Mouse (Mus musculus) stomach, postnatal 0 days (tissue): ENCODE results near the gene Degs2. TPM values are rescaled to one million over a fixed set of nuclear protein-coding genes. Genes with fewer than 3 reads are reported as not detected.

Experiments
- ATAC-seq: fragments of 200-750 bp; cut with Nextera tagmentation; 2 replicates; pipeline ENCODE4 v1.8.0; 2017; ENCODE audit not compliant: low FRiP score, low TSS enrichment
- DNase-seq: peaks from one replicate; pipeline ENCODE4 v3.0.0-alpha.2; 2016; ENCODE audit warnings: low spot score
- H3K27ac ChIP-seq: fragments of 300-500 bp; sonication (generic); replicated peaks from 2 replicates; pipeline ENCODE4 v1.5.1; 2014; ENCODE audit warnings: mild to moderate bottlenecking, control low read depth
- H3K27me3 ChIP-seq: fragments of 300-500 bp; sonication (generic); 2 replicates; pipeline ENCODE4 v1.6.1; 2014; ENCODE audit warnings: low read length; ENCODE audit not compliant: control insufficient read depth, insufficient read depth
- H3K36me3 ChIP-seq: fragments of 300-500 bp; sonication (generic); 2 replicates; pipeline ENCODE4 v1.6.1; 2014; ENCODE audit warnings: low read length, mixed read lengths; ENCODE audit not compliant: control insufficient read depth, insufficient read depth
- H3K4me1 ChIP-seq: fragments of 300-500 bp; sonication (generic); replicated peaks from 2 replicates; pipeline ENCODE4 v1.6.1; 2014; ENCODE audit warnings: antibody characterized with exemption; ENCODE audit not compliant: control insufficient read depth, insufficient read depth
- H3K4me2 ChIP-seq: fragments of 300-500 bp; sonication (generic); replicated peaks from 2 replicates; pipeline ENCODE4 v1.6.1; 2014; ENCODE audit warnings: low read depth, mild to moderate bottlenecking, control low read depth, moderate library complexity
- H3K4me3 ChIP-seq: fragments of 300-500 bp; sonication (generic); 2 replicates; pipeline ENCODE4 v1.5.1; 2014; ENCODE audit warnings: low read depth, low read length, control low read depth
- H3K9ac ChIP-seq: fragments of 300-500 bp; sonication (generic); 2 replicates; pipeline ENCODE4 v1.6.1; 2014; ENCODE audit warnings: mild to moderate bottlenecking, low read length, control low read depth, mixed read lengths
- H3K9me3 ChIP-seq: fragments of 300-500 bp; sonication (generic); 2 replicates; pipeline ENCODE4 v1.6.1; 2016; ENCODE audit warnings: low read length; ENCODE audit not compliant: control insufficient read depth
- CTCF ChIP-seq: IDR thresholded peaks from 2 replicates; pipeline ENCODE4 v1.5.1; 2016; ENCODE audit warnings: antibody characterized with exemption, low read depth, mild to moderate bottlenecking, moderate library complexity
- EP300 ChIP-seq: optimal IDR thresholded peaks from 2 replicates; pipeline ENCODE3; 2016; ENCODE audit warnings: antibody characterized with exemption
- WGBS: fragments of 180-500 bp; shearing (Covaris S2); extraction: QIAGEN DNeasy Blood & Tissue Kit; methylation state at CpG from one replicate; pipeline ENCODE4 v1.1.7; 2014; 5-methylcytosine and 5-hydroxymethylcytosine counted together
- polyA plus RNA-seq: library from polyadenylated mRNA; unstranded; fragments of >200 nt; fragmentation: Nextera tagmentation; extraction: Ambion mirVana; gene quantifications from 2 replicates; pipeline ENCODE4 v1.2.1, GENCODE M21; 2015

Degs2 gene
- polyA plus RNA-seq, 1 experiment from 2014 or later, result 172 TPM

DNA sequence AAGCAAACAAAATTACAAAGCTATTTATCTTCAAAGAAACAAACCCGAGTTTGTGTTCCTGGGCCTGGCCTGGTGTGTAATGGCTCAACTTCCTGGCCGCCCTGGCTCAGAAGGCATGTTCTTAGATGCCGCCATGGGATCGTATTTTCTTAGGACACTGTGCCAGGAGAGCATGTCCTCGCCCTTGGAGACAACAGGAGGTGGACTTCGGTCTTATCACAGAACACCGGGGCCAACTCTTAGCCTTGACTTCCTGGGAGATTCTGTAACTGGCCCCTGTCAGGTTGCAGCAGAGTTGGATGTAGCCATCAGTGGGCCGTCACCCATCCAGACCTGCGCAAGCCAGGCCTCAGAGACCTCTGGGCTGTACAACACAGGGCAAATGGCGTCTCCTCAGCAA is 2.5 kb downstream of the Degs2 start:
- peak; percentile 61 for DNase-seq
- no peaks in the 10 kb centered on the region for H3K9me3 ChIP-seq
- no peak overlapping the region; the same call in 1 of the 2 replicates for H3K9ac ChIP-seq
- no peaks in the 10 kb centered on the region for H3K27me3 ChIP-seq
- H3K4me1 ChIP-seq, result no peaks in the 10 kb centered on the region; the same call in 1 of the 2 replicates
- H3K36me3 ChIP-seq, result no peaks in the 10 kb centered on the region
- peak; percentile 24; the same call in 1 of the 2 replicates for ATAC-seq
- TF ChIP-seq CTCF, result no peak
- TF ChIP-seq EP300, result no peak
- no peak overlapping the region for H3K4me3 ChIP-seq
- H3K4me2 ChIP-seq, result peak overlapping the region; percentile 37; the same call in 1 of the 2 replicates
- peak overlapping the region; percentile 95 for H3K27ac ChIP-seq
- WGBS, result 69% methylated on average over 10 of the region's 10 CpGs

DNA sequence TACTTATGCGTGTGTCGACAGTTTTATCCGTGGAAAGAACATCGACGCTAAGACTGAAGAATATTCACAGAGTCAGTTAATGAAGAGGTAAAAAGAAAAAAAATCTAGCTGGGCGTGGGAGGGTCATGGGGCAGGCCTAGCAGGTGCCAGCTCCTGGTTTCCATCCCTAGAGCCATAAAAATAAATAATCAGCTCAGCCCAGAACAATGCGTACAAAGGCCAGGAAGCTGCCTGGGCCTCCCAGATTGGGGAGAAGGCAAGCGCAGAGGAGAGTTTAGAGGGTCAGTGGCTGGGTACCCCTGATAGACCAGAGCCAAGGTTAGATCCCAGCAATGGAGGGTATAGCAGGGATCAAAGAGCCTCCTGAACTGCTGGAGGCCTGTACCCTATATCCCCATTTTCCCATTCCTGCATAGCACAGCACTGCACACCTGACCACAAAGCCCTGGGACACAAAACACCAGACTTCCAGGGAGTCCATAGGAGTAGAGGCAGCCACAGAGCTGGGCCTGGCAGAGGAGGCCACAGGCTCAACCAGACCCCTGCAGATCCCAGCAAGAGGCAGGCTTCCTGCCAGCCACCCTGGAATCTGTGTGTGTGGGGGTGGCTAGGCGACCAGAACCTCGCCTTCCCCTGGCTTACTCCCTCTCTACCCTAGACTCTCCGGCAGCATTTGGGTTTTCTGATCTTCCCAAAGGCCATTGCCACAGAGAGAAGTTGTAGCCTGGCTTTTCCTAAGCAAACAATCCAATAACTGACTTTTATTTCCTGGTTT is 3.2 kb downstream of the Degs2 start:
- ATAC-seq (peak; percentile 12), DNase-seq (peak; percentile 67)
- Histone ChIP-seq H3K27ac (peak overlapping the region; percentile 95), H3K4me1 (no peaks in the 10 kb centered on the region; the same call in 1 of the 2 replicates), H3K4me2 (no peak overlapping the region), H3K9me3 (no peaks in the 10 kb centered on the region), H3K27me3 (no peaks in the 10 kb centered on the region), H3K36me3 (no peaks in the 10 kb centered on the region), H3K4me3 (no peak overlapping the region), H3K9ac (no peak overlapping the region)
- 52% methylated on average over 11 of the region's 11 CpGs for WGBS
- no peak for TF ChIP-seq EP300
- TF ChIP-seq CTCF, result no peak

DNA sequence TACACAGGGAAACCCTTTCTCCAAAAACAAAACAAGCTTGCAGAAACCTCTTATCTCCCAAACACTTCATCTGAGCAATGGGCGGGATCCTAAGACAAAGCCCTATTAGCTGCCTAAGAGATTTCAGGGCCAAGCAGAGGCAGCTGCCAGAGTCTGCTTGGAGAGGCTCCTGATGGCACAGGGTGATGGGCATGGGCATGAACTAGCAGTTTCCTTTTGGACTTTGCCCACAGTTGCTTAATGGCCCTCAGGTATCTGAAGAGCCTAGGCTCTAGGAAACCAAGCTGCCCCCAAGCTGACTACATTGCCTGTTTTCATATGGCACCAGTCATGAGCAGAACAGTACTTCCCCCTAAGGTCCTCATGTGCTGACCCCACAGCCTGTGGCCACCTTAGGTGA is 7.9 kb downstream of the Degs2 start:
- WGBS, result 77% methylated on average over 1 of the region's 1 CpGs
- H3K4me2 ChIP-seq, result no peak overlapping the region
- H3K27me3 ChIP-seq, result no peaks in the 10 kb centered on the region
- no peak overlapping the region for H3K4me3 ChIP-seq
- TF ChIP-seq CTCF (no peak), EP300 (no peak)
- H3K27ac ChIP-seq, result peak overlapping the region; percentile 67; the same call in 1 of the 2 replicates
- H3K4me1 ChIP-seq, result no peaks in the 10 kb centered on the region; the same call in 1 of the 2 replicates
- H3K9ac ChIP-seq, result no peak overlapping the region
- H3K36me3 ChIP-seq, result no peaks in the 10 kb centered on the region
- ATAC-seq (no peak), DNase-seq (no peak)
- no peaks in the 10 kb centered on the region for H3K9me3 ChIP-seq

DNA sequence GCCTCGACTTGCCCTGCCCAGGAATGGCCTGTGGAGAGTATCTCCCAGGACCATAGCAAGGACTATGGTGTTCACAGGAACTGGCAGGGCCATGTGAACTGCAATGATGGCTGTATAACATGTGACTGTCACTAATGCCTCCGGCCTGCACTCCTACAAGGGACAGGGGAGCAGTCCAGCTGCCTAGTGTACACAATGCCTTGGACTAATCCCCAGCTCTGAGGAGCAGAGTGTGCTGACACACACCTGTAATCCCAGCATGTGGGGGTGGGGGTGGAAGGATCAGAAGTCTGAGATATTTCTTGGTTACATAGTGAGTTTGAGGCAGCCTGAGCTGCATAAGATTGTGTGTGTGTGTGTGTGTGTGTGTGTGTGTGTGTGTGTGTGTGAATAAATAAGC is 8.5 kb downstream of the Degs2 start:
- no peaks in the 10 kb centered on the region for H3K27me3 ChIP-seq
- H3K4me1 ChIP-seq, result no peaks in the 10 kb centered on the region
- no peak overlapping the region for H3K4me2 ChIP-seq
- TF ChIP-seq CTCF (no peak), EP300 (no peak)
- H3K9ac ChIP-seq, result no peak overlapping the region
- no peaks in the 10 kb centered on the region for H3K9me3 ChIP-seq
- 36% methylated on average over 2 of the region's 2 CpGs for WGBS
- ATAC-seq (no peak), DNase-seq (peak; percentile 53)
- no peak overlapping the region for H3K4me3 ChIP-seq
- H3K27ac ChIP-seq, result 0 out of 2 replicates have a peak overlapping the region, but pooled peaks have one; percentile 20
- no peaks in the 10 kb centered on the region for H3K36me3 ChIP-seq

DNA sequence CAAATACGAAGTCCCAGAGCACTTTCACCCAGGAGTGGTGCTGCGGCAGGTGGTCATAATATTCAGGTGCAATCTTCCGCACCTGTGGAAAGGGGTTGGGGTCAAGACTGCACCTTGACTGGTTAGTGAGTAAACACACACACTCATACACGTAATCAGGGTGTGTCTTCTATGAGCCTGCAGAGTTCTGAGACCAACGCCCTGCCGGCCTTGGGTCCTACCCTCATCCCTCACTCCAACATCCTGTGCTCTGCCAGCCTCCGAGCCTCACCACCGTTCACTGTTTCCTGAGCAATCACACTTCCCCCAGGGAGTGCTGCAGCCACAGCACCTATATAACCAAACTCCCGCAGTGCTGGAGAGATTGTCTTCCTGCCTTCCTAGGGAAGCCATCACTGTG is 11.6 kb downstream of the Degs2 start:
- Histone ChIP-seq H3K4me1 (no peaks in the 10 kb centered on the region), H3K27me3 (no peaks in the 10 kb centered on the region), H3K4me3 (no peak overlapping the region), H3K9me3 (no peaks in the 10 kb centered on the region), H3K9ac (0 out of 2 replicates have a peak overlapping the region, but pooled peaks have one; percentile 4), H3K27ac (peak overlapping the region; percentile 87), H3K36me3 (no peaks in the 10 kb centered on the region), H3K4me2 (no peak overlapping the region)
- 0 out of 2 replicates have a peak, but pooled peaks have one; percentile 4 for TF ChIP-seq CTCF
- TF ChIP-seq EP300, result no peak
- DNase-seq, result peak; percentile 78
- 52% methylated on average over 9 of the region's 9 CpGs for WGBS
- peak; percentile 53 for ATAC-seq

DNA sequence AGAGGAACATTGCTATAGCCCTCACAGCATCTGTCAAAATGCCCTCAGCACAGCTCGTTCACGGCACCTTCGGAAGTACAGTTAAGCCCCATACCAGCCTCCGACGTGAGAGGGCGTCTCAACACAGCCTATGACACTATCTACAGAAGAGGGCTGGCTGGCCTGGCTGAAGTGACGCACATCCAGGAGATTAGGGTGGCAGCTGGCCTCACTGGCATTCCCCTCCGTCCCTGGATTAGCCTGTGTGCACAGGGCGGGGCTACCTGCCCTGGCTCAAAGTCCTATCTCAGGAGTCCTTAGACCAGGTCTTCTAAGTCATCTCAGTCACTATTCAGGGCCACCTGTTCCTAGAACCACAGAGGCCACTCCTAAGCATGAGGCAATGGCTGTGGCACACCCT is 12.9 kb downstream of the Degs2 start:
- Histone ChIP-seq H3K36me3 (peaks cover 7% of the 10 kb centered on the region; the same call in 1 of the 2 replicates), H3K27me3 (no peaks in the 10 kb centered on the region), H3K4me3 (no peak overlapping the region), H3K4me1 (no peaks in the 10 kb centered on the region), H3K9me3 (no peaks in the 10 kb centered on the region), H3K9ac (no peak overlapping the region), H3K27ac (peak overlapping the region; percentile 87), H3K4me2 (no peak overlapping the region)
- TF ChIP-seq EP300 (no peak), CTCF (peak; percentile 79)
- ATAC-seq, result peak; percentile 92
- peak; percentile 92 for DNase-seq
- 49% methylated on average over 9 of the region's 9 CpGs for WGBS
